Mouse (Mus musculus): ENCODE measurements around the gene Itgb6. TPM values are rescaled to one million over a fixed set of nuclear protein-coding genes. Genes with fewer than 3 reads are reported as not detected.

The Itgb6 gene
- polyA plus RNA-seq, 1 experiment: 11.7 TPM

DNA sequence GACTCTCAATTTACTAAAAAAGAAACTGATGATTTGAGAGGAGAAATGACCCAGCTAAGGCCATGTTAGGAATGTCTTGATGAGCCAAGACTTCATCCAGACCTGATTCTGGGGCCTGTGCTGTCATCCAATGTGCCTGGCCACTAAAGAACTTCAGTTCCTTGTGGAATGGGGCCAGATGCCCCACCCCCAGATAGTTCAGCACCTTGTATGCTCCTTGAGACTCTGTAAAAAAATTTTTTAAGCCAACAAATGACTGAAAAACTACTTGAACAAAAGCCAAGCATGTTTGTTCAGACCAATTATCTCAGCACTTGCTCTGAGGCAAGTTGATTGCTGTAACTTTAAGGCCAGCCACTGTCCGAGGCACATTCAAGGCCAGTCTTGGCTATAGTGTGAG is 59.4 kb downstream of the Itgb6 start:
- H3K36me3 ChIP-seq (ENCODE audit: control insufficient read depth, insufficient read depth, low read length): peaks cover 10% of the 10 kb centered on the region
- TF ChIP-seq POLR2A (IDR thresholded peaks at IDR 0.05; ENCODE audit: low read depth, low read length) (no peak), CTCF (IDR thresholded peaks at IDR 0.05; ENCODE audit: extremely low read depth, insufficient read length, insufficient replicate concordance, low read depth, low read length) (no peak)
- H3K27ac ChIP-seq (ENCODE audit: insufficient read depth, low read depth, low read length): no peak overlapping the region
- no peaks in the 10 kb centered on the region for H3K27me3 ChIP-seq (ENCODE audit: control insufficient read depth, insufficient read depth, low read length)
- peaks cover 2% of the 10 kb centered on the region; the same call in 1 of the 2 replicates for H3K4me1 ChIP-seq (ENCODE audit: control insufficient read depth, insufficient read depth, insufficient read length, low read length)
- no peak overlapping the region for H3K4me3 ChIP-seq (ENCODE audit: low read depth, low read length)
- WGBS: 43% methylated on average over 1 of the region's 1 CpGs

DNA sequence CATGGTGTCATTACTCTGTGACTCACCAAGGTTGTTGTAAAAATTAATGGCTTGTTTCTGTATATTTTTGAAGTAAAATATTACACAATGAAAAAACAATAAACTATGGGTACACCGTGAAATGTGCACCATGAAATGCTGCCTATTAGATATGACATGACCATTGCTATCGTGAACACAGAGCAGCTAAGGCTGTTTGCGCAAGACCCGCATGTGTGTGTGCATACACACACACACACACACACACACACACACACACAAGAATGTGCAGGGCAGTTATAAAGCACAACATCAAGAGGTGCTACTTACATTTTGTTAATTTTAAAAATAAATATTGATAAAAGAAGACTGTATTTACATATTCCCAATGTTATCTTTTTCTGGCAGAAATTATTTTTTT is 62.5 kb downstream of the Itgb6 start:
- 76% methylated on average over 4 of the region's 4 CpGs for WGBS
- Histone ChIP-seq H3K4me3 (ENCODE audit: low read depth, low read length) (no peak overlapping the region), H3K27me3 (ENCODE audit: control insufficient read depth, insufficient read depth, low read length) (no peaks in the 10 kb centered on the region), H3K4me1 (ENCODE audit: control insufficient read depth, insufficient read depth, insufficient read length, low read length) (peaks cover 2% of the 10 kb centered on the region; the same call in 1 of the 2 replicates), H3K36me3 (ENCODE audit: control insufficient read depth, insufficient read depth, low read length) (no peaks in the 10 kb centered on the region; the same call in 1 of the 2 replicates), H3K27ac (ENCODE audit: insufficient read depth, low read depth, low read length) (no peak overlapping the region)
- TF ChIP-seq POLR2A (IDR thresholded peaks at IDR 0.05; ENCODE audit: low read depth, low read length) (no peak), CTCF (IDR thresholded peaks at IDR 0.05; ENCODE audit: extremely low read depth, insufficient read length, insufficient replicate concordance, low read depth, low read length) (no peak)

DNA sequence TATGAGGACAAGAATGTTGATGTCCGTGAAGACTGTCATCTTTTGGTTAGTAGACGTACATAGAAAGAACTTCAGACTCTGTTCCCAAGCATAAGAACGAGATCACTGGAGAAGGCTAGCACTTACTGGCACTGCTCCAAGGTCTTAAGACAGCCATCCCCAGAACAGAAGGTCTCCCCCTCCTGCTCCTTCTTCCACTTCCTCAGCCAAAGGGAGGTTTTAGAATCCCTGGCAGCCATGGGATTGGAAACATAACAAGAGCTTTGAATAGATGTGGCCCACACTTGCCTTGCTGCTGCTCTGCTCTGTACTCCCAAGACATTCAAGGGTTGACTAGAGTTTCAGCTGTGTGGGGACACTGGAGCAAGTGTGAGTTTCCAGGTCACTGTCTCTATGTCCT is 63.5 kb downstream of the Itgb6 start:
- no peak for TF ChIP-seq CTCF (IDR thresholded peaks at IDR 0.05; ENCODE audit: extremely low read depth, insufficient read length, insufficient replicate concordance, low read depth, low read length)
- TF ChIP-seq POLR2A (IDR thresholded peaks at IDR 0.05; ENCODE audit: low read depth, low read length): no peak
- Histone ChIP-seq H3K27ac (ENCODE audit: insufficient read depth, low read depth, low read length) (no peak overlapping the region), H3K36me3 (ENCODE audit: control insufficient read depth, insufficient read depth, low read length) (no peaks in the 10 kb centered on the region; the same call in 1 of the 2 replicates), H3K27me3 (ENCODE audit: control insufficient read depth, insufficient read depth, low read length) (no peaks in the 10 kb centered on the region), H3K4me3 (ENCODE audit: low read depth, low read length) (no peak overlapping the region), H3K4me1 (ENCODE audit: control insufficient read depth, insufficient read depth, insufficient read length, low read length) (peaks cover 2% of the 10 kb centered on the region; the same call in 1 of the 2 replicates)
- 36% methylated on average over 3 of the region's 3 CpGs for WGBS

DNA sequence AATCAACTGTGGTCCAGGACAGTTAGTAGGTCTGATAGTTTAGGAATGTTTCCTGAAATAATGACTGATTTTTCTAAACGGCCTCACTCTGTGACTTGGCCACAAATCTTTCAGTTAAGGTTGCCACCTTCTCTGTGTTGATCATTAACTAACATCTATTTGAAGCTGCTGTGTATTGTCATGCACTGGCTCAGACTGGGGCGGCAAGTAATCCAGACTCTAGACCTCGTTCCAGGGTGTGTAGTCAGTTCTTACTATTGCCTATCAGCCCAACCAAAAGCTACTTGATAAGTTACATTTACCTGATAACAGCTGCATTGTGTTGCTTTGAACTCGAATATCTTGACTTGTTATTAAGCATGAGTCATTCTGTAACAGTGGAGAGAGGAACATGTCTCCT is 67.6 kb downstream of the Itgb6 start:
- Histone ChIP-seq H3K4me3 (ENCODE audit: low read depth, low read length) (no peak overlapping the region), H3K4me1 (ENCODE audit: control insufficient read depth, insufficient read depth, insufficient read length, low read length) (peaks cover 2% of the 10 kb centered on the region; the same call in 1 of the 2 replicates), H3K27ac (ENCODE audit: insufficient read depth, low read depth, low read length) (no peak overlapping the region), H3K27me3 (ENCODE audit: control insufficient read depth, insufficient read depth, low read length) (no peaks in the 10 kb centered on the region), H3K36me3 (ENCODE audit: control insufficient read depth, insufficient read depth, low read length) (peaks cover 8% of the 10 kb centered on the region; the same call in 1 of the 2 replicates)
- 22% methylated on average over 4 of the region's 4 CpGs for WGBS
- no peak for TF ChIP-seq POLR2A (IDR thresholded peaks at IDR 0.05; ENCODE audit: low read depth, low read length)
- no peak for TF ChIP-seq CTCF (IDR thresholded peaks at IDR 0.05; ENCODE audit: extremely low read depth, insufficient read length, insufficient replicate concordance, low read depth, low read length)

DNA sequence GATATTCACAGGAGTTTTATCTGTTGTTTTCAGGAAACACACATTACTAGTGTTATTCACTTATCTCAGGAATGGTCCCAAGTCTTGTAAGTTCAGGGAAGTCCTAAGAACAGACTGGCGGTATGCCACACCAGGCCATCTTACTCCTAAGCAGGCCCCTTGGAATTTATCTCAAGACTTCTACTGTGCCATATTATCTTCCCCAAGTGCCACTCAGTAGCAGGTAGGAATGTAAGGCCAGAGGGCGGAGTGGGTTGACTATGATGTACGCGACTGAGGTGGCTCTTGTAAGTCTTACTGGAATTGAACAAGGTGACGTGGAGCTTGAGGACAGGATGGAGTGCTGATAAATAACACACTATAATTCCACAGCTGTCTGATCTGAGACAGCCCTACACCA is 72.3 kb downstream of the Itgb6 start:
- Histone ChIP-seq H3K4me1 (ENCODE audit: control insufficient read depth, insufficient read depth, insufficient read length, low read length) (no peaks in the 10 kb centered on the region; the same call in 1 of the 2 replicates), H3K27ac (ENCODE audit: insufficient read depth, low read depth, low read length) (no peak overlapping the region), H3K36me3 (ENCODE audit: control insufficient read depth, insufficient read depth, low read length) (peaks cover 22% of the 10 kb centered on the region), H3K4me3 (ENCODE audit: low read depth, low read length) (no peak overlapping the region), H3K27me3 (ENCODE audit: control insufficient read depth, insufficient read depth, low read length) (no peaks in the 10 kb centered on the region)
- TF ChIP-seq CTCF (IDR thresholded peaks at IDR 0.05; ENCODE audit: extremely low read depth, insufficient read length, insufficient replicate concordance, low read depth, low read length) (no peak), POLR2A (IDR thresholded peaks at IDR 0.05; ENCODE audit: low read depth, low read length) (no peak)
- WGBS: 96% methylated on average over 5 of the region's 5 CpGs

DNA sequence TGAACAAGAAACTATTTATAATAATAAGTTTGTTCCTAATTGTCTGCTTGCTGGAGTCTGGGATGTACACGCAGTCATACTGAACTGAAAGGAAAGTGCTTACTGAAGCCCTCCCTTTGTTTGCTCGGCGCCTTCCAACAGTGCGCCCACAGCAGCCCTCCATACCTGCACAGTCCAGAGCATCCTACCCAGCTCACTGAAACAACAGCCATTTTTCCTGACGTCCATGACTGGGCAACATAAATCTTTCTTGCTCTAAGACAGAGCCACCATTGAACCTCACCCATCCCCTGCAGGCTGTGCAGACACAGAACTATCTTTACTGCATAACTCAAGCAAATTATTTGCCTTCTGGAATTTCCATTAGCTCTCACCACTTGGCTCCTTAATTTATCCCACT is 74.8 kb downstream of the Itgb6 start:
- Histone ChIP-seq H3K4me1 (ENCODE audit: control insufficient read depth, insufficient read depth, insufficient read length, low read length) (no peaks in the 10 kb centered on the region), H3K27ac (ENCODE audit: insufficient read depth, low read depth, low read length) (no peak overlapping the region), H3K27me3 (ENCODE audit: control insufficient read depth, insufficient read depth, low read length) (no peaks in the 10 kb centered on the region), H3K36me3 (ENCODE audit: control insufficient read depth, insufficient read depth, low read length) (peaks cover 21% of the 10 kb centered on the region), H3K4me3 (ENCODE audit: low read depth, low read length) (no peak overlapping the region)
- TF ChIP-seq POLR2A (IDR thresholded peaks at IDR 0.05; ENCODE audit: low read depth, low read length) (no peak), CTCF (IDR thresholded peaks at IDR 0.05; ENCODE audit: extremely low read depth, insufficient read length, insufficient replicate concordance, low read depth, low read length) (no peak)
- 80% methylated on average over 5 of the region's 5 CpGs for WGBS

DNA sequence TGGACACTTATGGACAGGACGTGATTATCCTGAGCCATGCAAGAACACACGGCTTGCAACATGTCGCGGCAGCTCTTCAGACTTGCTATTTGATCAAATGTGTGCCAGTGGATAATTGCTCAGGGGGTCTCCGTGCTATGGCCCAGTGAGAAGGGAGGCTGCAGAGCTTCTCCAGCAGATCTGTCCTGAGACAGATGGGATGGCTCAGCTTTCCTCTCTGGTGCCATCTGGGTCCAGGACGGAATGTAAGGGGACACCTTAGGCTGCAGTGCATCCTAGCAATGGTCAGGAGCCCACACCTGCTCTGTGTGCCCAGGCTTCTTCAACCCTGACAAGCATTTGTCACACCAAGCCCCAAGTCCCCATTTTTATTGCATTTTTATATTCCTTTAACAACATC is 75.9 kb downstream of the Itgb6 start:
- Histone ChIP-seq H3K27ac (ENCODE audit: insufficient read depth, low read depth, low read length) (no peak overlapping the region), H3K36me3 (ENCODE audit: control insufficient read depth, insufficient read depth, low read length) (peaks cover 20% of the 10 kb centered on the region), H3K4me1 (ENCODE audit: control insufficient read depth, insufficient read depth, insufficient read length, low read length) (no peaks in the 10 kb centered on the region), H3K27me3 (ENCODE audit: control insufficient read depth, insufficient read depth, low read length) (no peaks in the 10 kb centered on the region), H3K4me3 (ENCODE audit: low read depth, low read length) (no peak overlapping the region)
- WGBS: 96% methylated on average over 6 of the region's 6 CpGs
- TF ChIP-seq CTCF (IDR thresholded peaks at IDR 0.05; ENCODE audit: extremely low read depth, insufficient read length, insufficient replicate concordance, low read depth, low read length) (no peak), POLR2A (IDR thresholded peaks at IDR 0.05; ENCODE audit: low read depth, low read length) (no peak)

Data from small intestine, adult 2 months (tissue).